Mouse (Mus musculus) C2C12 (cell line): ENCODE data around the gene Anks3. TPM values are rescaled to one million over a fixed set of nuclear protein-coding genes. Genes with fewer than 3 reads are reported as not detected.

Experiments used
- H3K27me3 ChIP-seq: one replicate; pipeline ENCODE4 v1.6.1; 2011; ENCODE audit not compliant: control insufficient read depth, insufficient read depth, insufficient read length
- H3K36me3 ChIP-seq: one replicate; pipeline ENCODE4 v1.6.1; 2011; ENCODE audit not compliant: control insufficient read depth, insufficient read depth
- H3K4me3 ChIP-seq: one replicate; pipeline ENCODE4 v1.5.1; 2011; ENCODE audit warnings: mild to moderate bottlenecking, control low read depth; ENCODE audit not compliant: poor library complexity, insufficient read depth, severe bottlenecking
- H3K79me2 ChIP-seq: one replicate; pipeline ENCODE4 v1.6.1; 2011; ENCODE audit not compliant: control insufficient read depth, insufficient read depth
- H3K79me3 ChIP-seq: one replicate; pipeline ENCODE4 v1.6.1; 2011; ENCODE audit warnings: low read depth, control low read depth
- H3ac ChIP-seq: one replicate; pipeline ENCODE3; 2011; ENCODE audit warnings: low read depth; ENCODE audit not compliant: control insufficient read depth, insufficient read length
- CEBPB ChIP-seq: IDR thresholded peaks from one replicate; pipeline ENCODE4 v1.6.1; 2011; ENCODE audit warnings: low read depth, mild to moderate bottlenecking, control low read depth, moderate library complexity
- CTCF ChIP-seq: IDR thresholded peaks from one replicate; pipeline ENCODE4 v1.5.1; 2011; ENCODE audit not compliant: control insufficient read depth, insufficient read depth, insufficient read length
- FOSL1 ChIP-seq: IDR thresholded peaks from one replicate; pipeline ENCODE4 v1.8.0; 2011; ENCODE audit warnings: mild to moderate bottlenecking, low read length; ENCODE audit not compliant: poor library complexity, insufficient read depth, severe bottlenecking
- MAX ChIP-seq: IDR thresholded peaks from one replicate; pipeline ENCODE4 v1.6.1; 2011; ENCODE audit warnings: mild to moderate bottlenecking, control low read depth
- MYOD1 ChIP-seq: IDR thresholded peaks from one replicate; pipeline ENCODE4 v1.6.1; 2011; ENCODE audit warnings: low read depth; ENCODE audit not compliant: control insufficient read depth, insufficient read length
- MYOG ChIP-seq: IDR thresholded peaks from one replicate; pipeline ENCODE4 v1.6.1; 2011; ENCODE audit not compliant: control insufficient read depth, insufficient read length; ENCODE audit errors: extremely low read depth
- USF1 ChIP-seq: IDR thresholded peaks from one replicate; pipeline ENCODE4 v1.6.1; 2011; ENCODE audit warnings: low read depth, mild to moderate bottlenecking, control low read depth, moderate library complexity
- polyA plus RNA-seq: library from polyadenylated mRNA; unstranded; fragments of >200 nt; fragmentation: generic; extraction: Trizol; gene quantifications from one replicate; pipeline ENCODE4 v1.2.1, GENCODE M21; 2012; ENCODE audit warnings: missing spikeins

Anks3 gene
- polyA plus RNA-seq, 1 experiment, result 20.9 TPM

DNA sequence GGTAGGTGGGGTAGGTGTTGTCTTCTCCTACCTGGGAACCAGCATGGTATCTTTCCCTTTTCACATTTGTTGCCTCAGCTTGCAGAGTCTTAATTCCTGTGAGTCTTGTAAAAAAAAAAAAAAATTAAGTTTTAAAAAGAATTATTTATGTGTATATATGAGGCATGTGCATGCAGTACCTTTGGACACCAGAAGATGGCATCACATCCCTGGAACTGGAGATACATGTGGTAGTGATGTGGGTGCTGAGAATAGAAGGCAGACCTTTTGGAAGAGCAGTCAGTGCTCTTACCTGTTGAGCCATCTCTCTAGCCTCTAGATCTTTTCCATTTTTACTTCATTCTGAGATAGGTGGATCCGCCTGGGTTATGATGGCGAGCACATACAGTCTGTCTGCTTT is 54.3 kb downstream of the Anks3 start:
- H3K4me3 ChIP-seq, result no peak overlapping the region
- no peaks in the 10 kb centered on the region for H3K79me2 ChIP-seq
- no peaks in the 10 kb centered on the region for H3K79me3 ChIP-seq
- H3ac ChIP-seq, result no peak overlapping the region
- peaks cover 23% of the 10 kb centered on the region for H3K36me3 ChIP-seq
- no peak for TF ChIP-seq FOSL1
- H3K27me3 ChIP-seq, result no peaks in the 10 kb centered on the region

DNA sequence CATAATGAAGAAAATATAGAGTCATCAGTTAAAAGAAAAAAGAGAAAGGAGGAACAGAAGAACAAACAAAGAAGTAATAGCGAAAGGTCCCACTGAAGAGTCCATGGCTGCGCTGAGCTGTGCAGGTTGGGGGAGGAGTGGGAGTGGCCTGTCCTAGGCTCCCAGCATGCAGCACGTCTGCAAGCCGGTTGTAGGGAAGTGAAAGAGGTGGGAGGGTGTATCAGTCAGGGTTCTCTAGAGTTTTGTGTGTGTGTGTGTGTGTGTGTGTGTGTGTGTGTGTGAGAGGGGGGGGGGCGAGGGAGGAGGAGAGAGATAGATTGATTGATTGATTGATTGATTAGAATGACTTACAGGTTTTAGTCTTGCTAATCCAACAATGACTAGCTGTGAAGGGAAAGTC is 56.0 kb downstream of the Anks3 start:
- no peak for TF ChIP-seq FOSL1
- no peak for TF ChIP-seq CTCF
- no peak for TF ChIP-seq MAX
- TF ChIP-seq MYOG, result no peak
- TF ChIP-seq MYOD1, result no peak
- TF ChIP-seq CEBPB, result no peak
- no peak for TF ChIP-seq USF1
- H3ac ChIP-seq, result no peak overlapping the region
- no peaks in the 10 kb centered on the region for H3K79me3 ChIP-seq
- H3K27me3 ChIP-seq, result no peaks in the 10 kb centered on the region
- H3K79me2 ChIP-seq, result no peaks in the 10 kb centered on the region
- H3K4me3 ChIP-seq, result no peak overlapping the region
- H3K36me3 ChIP-seq, result peaks cover 23% of the 10 kb centered on the region

DNA sequence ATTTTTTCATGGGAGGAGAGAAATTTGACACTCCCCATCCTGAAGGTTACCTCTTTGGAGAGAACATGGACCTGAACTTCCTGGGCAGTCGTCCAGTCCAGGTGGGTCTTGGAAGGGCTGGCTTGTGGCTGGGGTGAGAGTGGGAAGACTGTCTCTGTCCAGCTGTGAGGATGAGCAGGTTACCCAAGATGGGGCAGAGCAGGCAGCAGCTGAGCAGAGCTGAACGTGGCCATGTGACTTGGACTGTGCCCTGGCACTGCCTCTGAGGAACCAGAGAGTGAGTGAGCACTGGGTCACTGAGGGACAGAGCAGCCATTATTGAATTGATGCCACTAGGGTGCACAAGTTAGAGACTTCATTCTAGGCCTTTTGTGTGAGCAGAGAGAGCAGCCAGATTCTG is 56.6 kb downstream of the Anks3 start:
- H3K36me3 ChIP-seq, result peaks cover 23% of the 10 kb centered on the region
- H3K79me3 ChIP-seq, result no peaks in the 10 kb centered on the region
- H3K27me3 ChIP-seq, result no peaks in the 10 kb centered on the region
- H3K79me2 ChIP-seq, result no peaks in the 10 kb centered on the region
- TF ChIP-seq USF1, result no peak
- no peak for TF ChIP-seq MAX
- no peak for TF ChIP-seq CTCF
- TF ChIP-seq CEBPB, result no peak
- no peak for TF ChIP-seq MYOD1
- TF ChIP-seq FOSL1, result no peak
- TF ChIP-seq MYOG, result no peak
- no peak overlapping the region for H3K4me3 ChIP-seq
- H3ac ChIP-seq, result no peak overlapping the region

DNA sequence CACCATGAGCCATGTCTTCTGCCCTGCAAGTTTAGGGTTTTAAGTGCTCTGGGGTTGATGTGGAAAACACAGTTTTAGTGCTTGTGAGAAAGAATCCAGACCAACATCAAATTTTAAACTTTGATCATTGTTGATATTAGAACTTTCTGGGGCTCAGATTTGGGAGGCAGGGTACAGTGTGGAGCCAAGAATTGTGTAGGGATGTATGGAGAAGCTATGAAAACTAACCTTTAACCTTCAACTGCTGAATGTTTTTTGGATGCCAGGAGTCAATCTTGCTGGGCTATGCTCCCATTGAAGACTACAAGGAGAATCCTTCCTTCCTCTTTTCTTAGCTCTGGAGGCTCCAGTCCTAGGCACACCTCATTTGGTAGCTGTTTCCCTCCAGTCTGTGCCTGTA is 57.4 kb downstream of the Anks3 start:
- Histone ChIP-seq H3K36me3 (peaks cover 18% of the 10 kb centered on the region), H3K27me3 (no peaks in the 10 kb centered on the region), H3K79me3 (no peaks in the 10 kb centered on the region), H3K79me2 (no peaks in the 10 kb centered on the region), H3ac (no peak overlapping the region), H3K4me3 (no peak overlapping the region)
- TF ChIP-seq MYOG, result no peak
- no peak for TF ChIP-seq MAX
- no peak for TF ChIP-seq CTCF
- no peak for TF ChIP-seq CEBPB
- TF ChIP-seq FOSL1, result no peak
- TF ChIP-seq MYOD1, result no peak
- TF ChIP-seq USF1, result no peak

DNA sequence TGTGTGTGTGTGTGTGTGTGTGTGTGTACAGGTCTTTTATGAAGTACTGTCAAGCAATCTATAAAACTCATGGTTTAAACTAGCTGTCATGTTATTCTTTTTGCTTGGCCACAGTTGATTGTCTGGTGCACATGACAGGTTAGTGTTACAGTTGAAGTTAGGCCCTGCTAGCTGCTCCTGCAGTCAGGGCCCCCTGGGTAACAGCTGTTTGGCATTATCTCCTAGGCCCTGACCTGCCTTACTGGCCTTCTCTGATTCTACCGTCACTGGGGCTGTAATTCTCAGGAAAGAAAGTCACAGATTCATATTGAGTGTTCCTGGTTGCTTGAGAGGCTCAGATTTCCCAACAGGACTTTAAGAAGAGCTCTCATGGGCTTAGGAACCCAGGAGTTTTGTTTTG is 58.4 kb downstream of the Anks3 start:
- TF ChIP-seq CTCF (no peak), CEBPB (no peak), MYOG (no peak), MAX (no peak), FOSL1 (no peak), USF1 (no peak), MYOD1 (no peak)
- peaks cover 5% of the 10 kb centered on the region for H3K79me2 ChIP-seq
- H3ac ChIP-seq, result no peak overlapping the region
- H3K79me3 ChIP-seq, result peaks cover 1% of the 10 kb centered on the region
- no peak overlapping the region for H3K4me3 ChIP-seq
- H3K27me3 ChIP-seq, result no peaks in the 10 kb centered on the region
- peaks cover 14% of the 10 kb centered on the region for H3K36me3 ChIP-seq

DNA sequence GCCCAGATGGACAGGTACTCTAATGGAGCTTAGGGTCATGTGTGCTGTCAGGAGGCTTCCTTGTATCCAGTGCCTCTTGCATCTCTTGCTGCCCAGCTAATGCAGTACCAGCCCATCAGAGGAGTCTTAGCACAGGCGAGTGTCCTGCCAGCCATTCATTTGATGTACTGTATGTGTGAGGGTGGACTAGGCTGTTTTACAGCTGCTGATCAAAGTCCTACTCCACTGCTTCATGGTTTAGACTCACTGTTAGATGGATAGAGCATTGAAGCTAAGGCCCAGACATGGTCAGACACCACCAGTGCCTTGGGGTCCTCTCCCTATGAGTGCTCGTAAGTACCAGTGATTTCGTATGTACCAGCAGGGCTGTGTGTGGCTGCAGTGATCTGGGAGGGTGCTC is 59.1 kb downstream of the Anks3 start:
- Histone ChIP-seq H3K27me3 (no peaks in the 10 kb centered on the region), H3K36me3 (peaks cover 11% of the 10 kb centered on the region), H3K4me3 (no peak overlapping the region), H3K79me3 (peaks cover 3% of the 10 kb centered on the region), H3ac (no peak overlapping the region), H3K79me2 (peaks cover 5% of the 10 kb centered on the region)
- TF ChIP-seq CTCF (no peak), MYOG (no peak), FOSL1 (no peak)
